In genomic region chr2:52589514-52589913, GRCm38 (mm10) we compare ENCODE assay signal across 11 mouse cellular contexts.
DNase-seq lines count a peak whose midpoint lies in the region; ATAC-seq and TF ChIP-seq lines count a peak whose summit lies in the region.
"Had no signal": no experiment of that assay in that cellular context is flagged by ENCODE, and none has a peak within 500 bp of the region (broad histone marks: within the 10 kb centered on the region; RNA-seq: fewer than 3 reads in every experiment).

No protein-coding gene starts in this region.

- no peak overlapping the region for H3K9ac ChIP-seq in hindbrain, postnatal 0 days (replicated peaks; ENCODE audit: low read length)
- no peak overlapping the region for H3K9ac ChIP-seq in hindbrain, embryonic 13.5 days
- H3K9ac ChIP-seq in CH12.LX (ENCODE audit: insufficient read depth, low read depth) (no peak overlapping the region), MEL (ENCODE audit: control insufficient read depth, low read depth, low read length, poor library complexity, severe bottlenecking) (no peak overlapping the region)
- H3K9ac ChIP-seq in liver, embryonic 12.5 days = no peak overlapping the region
- H3K9ac ChIP-seq: neural tube, embryonic 15.5 days; stomach, embryonic 15.5 days had no signal

- no peak for TF ChIP-seq EP300 in CH12.LX (IDR thresholded peaks at IDR 0.05; ENCODE audit: low read length)
- TF ChIP-seq EP300 in MEL (IDR thresholded peaks at IDR 0.05; ENCODE audit: low read depth in 1 of 2, low read length in 2 of 2) = peak in 1 of 2 experiments; percentile 48; a peak in 2 of 4 replicates

- in situ Hi-C loops in CH12.LX (cut with MboI; ENCODE audit: low pct_ligation_motif_present, low pct_unique_long_range_greater_than_20kb, low sequenced_read_pairs) = loop anchor here (25.0 kb wide), 1 partner anchor 177 kb away; the partner anchor contains the start of gene Arl5a

- H3K36me3 ChIP-seq in hindbrain, postnatal 0 days (ENCODE audit: insufficient read depth, low read length) = no peaks in the 10 kb centered on the region
- H3K36me3 ChIP-seq in hindbrain, embryonic 13.5 days = no peaks in the 10 kb centered on the region
- H3K36me3 ChIP-seq in CH12.LX (replicated peaks in 1 of 2; ENCODE audit: control insufficient read depth in 1 of 2, insufficient read depth in 1 of 2, low read length in 1 of 2) (no peaks in the 10 kb centered on the region), MEL (ENCODE audit: control insufficient read depth in 1 of 2, insufficient read depth in 2 of 2, low read length in 2 of 2) (no peaks in the 10 kb centered on the region; a peak in 1 of 4 replicates)
- no peaks in the 10 kb centered on the region for H3K36me3 ChIP-seq in liver, embryonic 12.5 days
- H3K36me3 ChIP-seq: neural tube, embryonic 15.5 days; stomach, embryonic 15.5 days had no signal

- WGBS in hindbrain, postnatal 0 days = 88% methylated on average over 4 of the region's 4 CpGs
- 87% methylated on average over 4 of the region's 4 CpGs for WGBS in hindbrain, embryonic 13.5 days
- WGBS in liver, embryonic 12.5 days (ENCODE audit: insufficient replicate concordance) = 52% methylated on average over 4 of the region's 4 CpGs

- no peak overlapping the region for H3K27ac ChIP-seq in hindbrain, postnatal 0 days
- no peak overlapping the region for H3K27ac ChIP-seq in hindbrain, embryonic 13.5 days
- H3K27ac ChIP-seq in CH12.LX (ENCODE audit: insufficient read depth, low read depth) = no peak overlapping the region
- H3K27ac ChIP-seq in MEL (ENCODE audit: control insufficient read depth, low read depth, low read length) = no peak overlapping the region
- H3K27ac ChIP-seq in liver, embryonic 12.5 days = peak overlapping the region; percentile 46; the same call in 1 of the 2 replicates
- H3K27ac ChIP-seq: stomach, embryonic 15.5 days had no signal

- H3K9me3 ChIP-seq in hindbrain, postnatal 0 days (ENCODE audit: low read length) = no peaks in the 10 kb centered on the region
- H3K9me3 ChIP-seq in hindbrain, embryonic 13.5 days = no peaks in the 10 kb centered on the region
- no peaks in the 10 kb centered on the region for H3K9me3 ChIP-seq in CH12.LX (replicated peaks; ENCODE audit: low read length)
- no peaks in the 10 kb centered on the region for H3K9me3 ChIP-seq in MEL (replicated peaks; ENCODE audit: insufficient read depth, low read length)
- H3K9me3 ChIP-seq in liver, embryonic 12.5 days (replicated peaks) = no peaks in the 10 kb centered on the region
- H3K9me3 ChIP-seq: neural tube, embryonic 15.5 days; stomach, embryonic 15.5 days had no signal

- peak; percentile 44 for TF ChIP-seq CTCF in hindbrain, postnatal 0 days (IDR thresholded peaks at IDR 0.05; ENCODE audit: low read depth)
- peak in 1 of 2 experiments; percentile 22; a peak in 1 of 4 replicates for TF ChIP-seq CTCF in CH12.LX (conservative IDR thresholded peaks at IDR 0.05 in 1 of 2, IDR thresholded peaks at IDR 0.05 in 1 of 2; ENCODE audit: low read depth in 2 of 2, low read length in 2 of 2)
- peak; percentile 43 to 49 (median 45) for TF ChIP-seq CTCF in MEL (IDR thresholded peaks at IDR 0.05 in 2 of 3, conservative IDR thresholded peaks at IDR 0.05 in 1 of 3; ENCODE audit: control insufficient read depth in 1 of 3, insufficient read depth in 1 of 3, low read depth in 2 of 3, low read length in 3 of 3, poor library complexity in 1 of 3, severe bottlenecking in 1 of 3)

- 0 out of 2 replicates have a peak, but pooled peaks cover 7% of the 10 kb centered on the region for H3K4me1 ChIP-seq in hindbrain, postnatal 0 days (ENCODE audit: insufficient read depth, low read length)
- peaks cover 10% of the 10 kb centered on the region for H3K4me1 ChIP-seq in hindbrain, embryonic 13.5 days (replicated peaks)
- H3K4me1 ChIP-seq in CH12.LX (ENCODE audit: control insufficient read depth in 1 of 2, insufficient read depth in 2 of 2) (peaks cover 0 to 2% of the 10 kb centered on the region in 2 experiments; a peak in 1 of 4 replicates), MEL (ENCODE audit: control insufficient read depth in 1 of 2, insufficient read depth in 2 of 2, low read length in 2 of 2) (0 out of 4 replicates have a peak, but pooled peaks cover 0 to 4% of the 10 kb centered on the region in 2 experiments)
- H3K4me1 ChIP-seq in liver, embryonic 12.5 days = peaks cover 73% of the 10 kb centered on the region
- H3K4me1 ChIP-seq: stomach, embryonic 15.5 days had no signal

- no peaks in the 10 kb centered on the region for H3K27me3 ChIP-seq in hindbrain, postnatal 0 days (ENCODE audit: insufficient read depth, low read length)
- no peaks in the 10 kb centered on the region for H3K27me3 ChIP-seq in hindbrain, embryonic 13.5 days
- no peaks in the 10 kb centered on the region for H3K27me3 ChIP-seq in CH12.LX (replicated peaks)
- no peaks in the 10 kb centered on the region for H3K27me3 ChIP-seq in MEL (ENCODE audit: control insufficient read depth in 1 of 2, insufficient read depth in 2 of 2, low read length in 2 of 2)
- no peaks in the 10 kb centered on the region for H3K27me3 ChIP-seq in liver, embryonic 12.5 days (replicated peaks)
- H3K27me3 ChIP-seq: neural tube, embryonic 15.5 days; stomach, embryonic 15.5 days had no signal

- no peak for ATAC-seq in hindbrain, postnatal 0 days
- ATAC-seq in hindbrain, embryonic 13.5 days (ENCODE audit: low FRiP score) = no peak
- ATAC-seq in liver, embryonic 12.5 days = peak; percentile 64

- dilution Hi-C loops in CH12.LX (cut with MboI; ENCODE audit: extremely low pct_ligation_motif_present, extremely low pct_unique_long_range_greater_than_20kb, low sequenced_read_pairs) = no loop called here

- no peak overlapping the region for H3K4me3 ChIP-seq in hindbrain, postnatal 0 days (ENCODE audit: low read length)
- no peak overlapping the region for H3K4me3 ChIP-seq in hindbrain, embryonic 13.5 days
- no peak overlapping the region for H3K4me3 ChIP-seq in CH12.LX (replicated peaks in 1 of 3; ENCODE audit: low read depth in 2 of 3, low read length in 2 of 3, poor library complexity in 1 of 3)
- no peak overlapping the region for H3K4me3 ChIP-seq in MEL (ENCODE audit: control insufficient read depth in 1 of 2, insufficient read depth in 1 of 2, low read depth in 2 of 2, low read length in 2 of 2)
- H3K4me3 ChIP-seq in liver, embryonic 12.5 days = no peak overlapping the region
- H3K4me3 ChIP-seq: neural tube, embryonic 15.5 days; stomach, embryonic 15.5 days had no signal

- no peak for DNase-seq in hindbrain, postnatal 0 days (ENCODE audit: low spot score)
- no peak for DNase-seq in CH12.LX (ENCODE audit: extremely low read depth)
- DNase-seq in MEL (ENCODE audit: low read depth, low spot score) = peak; percentile 60
- DNase-seq in left cerebral cortex, adult 8-10 months (ENCODE audit: low spot score in 2 of 2) = no peak
- DNase-seq in kidney, adult 9 months = no peak
- DNase-seq: cerebellum, postnatal 14 days; kidney, postnatal 14 days had no signal

- TF ChIP-seq POLR2A in CH12.LX (IDR thresholded peaks at IDR 0.05; ENCODE audit: low read depth, low read length) (no peak), MEL (IDR thresholded peaks at IDR 0.05; ENCODE audit: control insufficient read depth in 1 of 2, insufficient read depth in 1 of 2, low read depth in 1 of 2, low read length in 2 of 2, poor library complexity in 1 of 2) (no peak)

- H3K79me2 ChIP-seq in CH12.LX (replicated peaks; ENCODE audit: control insufficient read depth, extremely low read depth, insufficient read depth, poor library complexity, severe bottlenecking) (no peaks in the 10 kb centered on the region), MEL (ENCODE audit: control insufficient read depth, insufficient read depth, low read length, poor library complexity) (no peaks in the 10 kb centered on the region)

- H3K4me2 ChIP-seq in hindbrain, postnatal 0 days (ENCODE audit: low read depth, low read length) = no peak overlapping the region
- no peak overlapping the region for H3K4me2 ChIP-seq in hindbrain, embryonic 13.5 days
- H3K4me2 ChIP-seq in CH12.LX (ENCODE audit: insufficient read depth, low read depth, poor library complexity, severe bottlenecking) = no peak overlapping the region
- no peak overlapping the region for H3K4me2 ChIP-seq in liver, embryonic 12.5 days
- H3K4me2 ChIP-seq: stomach, embryonic 15.5 days had no signal

- peak; percentile 14 for TF ChIP-seq RAD21 in CH12.LX (IDR thresholded peaks at IDR 0.05; ENCODE audit: low read depth, low read length)
- peak; percentile 41 for TF ChIP-seq RAD21 in MEL (IDR thresholded peaks at IDR 0.05; ENCODE audit: low read depth, low read length)

TF ChIP-seq in CH12.LX, 34 proteins besides CTCF, POLR2A, EP300 and RAD21 (continues in another document):
- TF ChIP-seq RCOR1 (conservative IDR thresholded peaks at IDR 0.05; ENCODE audit: low read depth, low read length) (no peak), SIN3A (IDR thresholded peaks at IDR 0.05; ENCODE audit: low read length) (no peak), POLR2AphosphoS2 (IDR thresholded peaks at IDR 0.05; ENCODE audit: low read depth, low read length) (no peak), USF2 (conservative IDR thresholded peaks at IDR 0.05; ENCODE audit: low read depth, low read length) (no peak), NELFE (IDR thresholded peaks at IDR 0.05; ENCODE audit: low read depth, low read length) (no peak), E2F4 (IDR thresholded peaks at IDR 0.05; ENCODE audit: insufficient replicate concordance, low read depth, low read length) (no peak), JUND (conservative IDR thresholded peaks at IDR 0.05; ENCODE audit: low read depth, low read length) (no peak), ETS1 (conservative IDR thresholded peaks at IDR 0.05; ENCODE audit: low read depth, low read length) (no peak), TCF12 (IDR thresholded peaks at IDR 0.05; ENCODE audit: low read depth, low read length) (no peak), USF1 (IDR thresholded peaks at IDR 0.05; ENCODE audit: low read depth, low read length) (no peak), IRF4 (IDR thresholded peaks at IDR 0.05; ENCODE audit: low read depth, low read length) (no peak)

TF ChIP-seq in MEL, 35 proteins besides CTCF, POLR2A, EP300 and RAD21 (continues in another document):
- TF ChIP-seq ZNF384 (IDR thresholded peaks at IDR 0.05; ENCODE audit: low read depth, low read length) (no peak), TAL1 (IDR thresholded peaks at IDR 0.05; ENCODE audit: low read length) (peak; percentile 48), MYC (IDR thresholded peaks at IDR 0.05; ENCODE audit: low read depth, low read length) (no peak), SMC3 (IDR thresholded peaks at IDR 0.05; ENCODE audit: low read depth, low read length) (peak; percentile 50), USF2 (IDR thresholded peaks at IDR 0.05; ENCODE audit: borderline replicate concordance in 1 of 2, insufficient read depth in 1 of 2, low read depth in 1 of 2, low read length in 2 of 2) (no peak), ZKSCAN1 (IDR thresholded peaks at IDR 0.05; ENCODE audit: low read depth, low read length) (no peak), POLR2AphosphoS5 (IDR thresholded peaks at IDR 0.05; ENCODE audit: borderline replicate concordance, low read depth, low read length) (no peak), ZC3H11A (IDR thresholded peaks at IDR 0.05; ENCODE audit: low read depth, low read length) (peak; percentile 24; the same call in 1 of the 2 replicates), ETS1 (IDR thresholded peaks at IDR 0.05; ENCODE audit: low read depth, low read length) (0 out of 2 replicates have a peak, but pooled peaks have one; percentile 29), MAZ (IDR thresholded peaks at IDR 0.05; ENCODE audit: low read depth, low read length) (no peak), MYB (IDR thresholded peaks at IDR 0.05; ENCODE audit: low read depth, low read length) (no peak)
